Mouse (Mus musculus) neural tube, embryonic 15.5 days (tissue): ENCODE measurements at regions not wholly inside any gene's neighbourhood (a gene's known extent, or its start where the extent isn't known, plus 50 kb on each side); places are given as distances from the start of the nearest gene placed in this dataset.

Experiments
- ATAC-seq: fragments of 200-750 bp; cut with Nextera tagmentation; 2 replicates; pipeline ENCODE4 v1.8.0; 2017; ENCODE audit warnings: mild to moderate bottlenecking, moderate TSS enrichment, moderate library complexity; ENCODE audit not compliant: low FRiP score
- H3K27ac ChIP-seq: fragments of 300-500 bp; sonication (generic); replicated peaks from 2 replicates; pipeline ENCODE4 v1.5.1; 2015; ENCODE audit warnings: mild to moderate bottlenecking, inconsistent platforms
- H3K27me3 ChIP-seq: fragments of 300-500 bp; sonication (generic); replicated peaks from 2 replicates; pipeline ENCODE4 v1.6.1; 2015; ENCODE audit warnings: inconsistent platforms
- H3K36me3 ChIP-seq: fragments of 300-500 bp; sonication (generic); 2 replicates; pipeline ENCODE4 v1.6.1; 2015; ENCODE audit warnings: inconsistent platforms
- H3K4me1 ChIP-seq: fragments of 300-500 bp; sonication (generic); 2 replicates; pipeline ENCODE4 v1.6.1; 2015; ENCODE audit warnings: inconsistent platforms
- H3K4me2 ChIP-seq: fragments of 300-500 bp; sonication (generic); 2 replicates; pipeline ENCODE4 v1.6.1; 2015; ENCODE audit warnings: inconsistent platforms, mild to moderate bottlenecking, moderate library complexity
- H3K4me3 ChIP-seq: fragments of 300-500 bp; sonication (generic); replicated peaks from 2 replicates; pipeline ENCODE4 v1.5.1; 2015; ENCODE audit warnings: mild to moderate bottlenecking, inconsistent platforms
- H3K9ac ChIP-seq: fragments of 300-500 bp; sonication (generic); replicated peaks from 2 replicates; pipeline ENCODE4 v1.6.1; 2015; ENCODE audit warnings: mild to moderate bottlenecking, inconsistent platforms
- H3K9me3 ChIP-seq: fragments of 300-500 bp; sonication (generic); replicated peaks from 2 replicates; pipeline ENCODE4 v1.6.1; 2016; ENCODE audit warnings: inconsistent platforms
- WGBS: fragments of 180-500 bp; shearing (Covaris S2); methylation state at CpG from one replicate; pipeline ENCODE4 v1.1.7; 2015; ENCODE audit warnings: mixed read lengths; 5-methylcytosine and 5-hydroxymethylcytosine counted together

DNA sequence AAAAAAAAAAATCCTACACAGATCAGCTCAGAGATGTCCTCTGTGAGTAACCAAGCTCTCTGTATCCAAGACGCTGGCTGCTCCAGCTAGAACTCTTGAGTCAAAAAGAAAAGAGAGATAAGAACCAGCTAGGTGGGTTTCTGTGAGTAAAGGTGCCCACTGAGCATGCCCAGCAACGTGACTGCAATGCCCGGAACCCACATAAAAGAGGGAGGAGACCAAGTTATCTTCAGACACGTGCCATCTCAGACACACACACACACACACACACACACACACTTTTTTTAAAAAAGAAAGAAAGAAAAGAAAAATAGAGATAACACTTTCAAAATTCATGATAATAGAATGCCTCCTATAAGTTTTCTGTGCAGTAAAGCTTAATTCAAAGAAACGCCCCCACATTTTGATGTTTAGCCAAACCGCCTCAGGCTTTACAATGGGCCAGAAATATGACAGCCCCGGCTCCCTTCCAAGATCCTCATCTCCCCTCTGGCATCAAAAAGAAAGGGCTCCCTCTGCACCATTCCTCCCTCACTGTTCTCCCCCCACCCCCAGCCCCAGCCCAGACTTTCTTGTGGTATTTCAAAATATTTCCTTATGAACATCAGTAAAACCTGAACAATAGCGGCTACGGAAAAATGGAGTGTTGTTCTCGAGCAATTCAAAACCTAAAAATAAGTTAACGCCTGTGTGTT lies 124.8 kb downstream of the Sp3 start:
- no peak for ATAC-seq
- Histone ChIP-seq H3K4me2 (no peak overlapping the region), H3K4me3 (no peak overlapping the region), H3K36me3 (no peaks in the 10 kb centered on the region), H3K4me1 (no peaks in the 10 kb centered on the region), H3K9me3 (no peaks in the 10 kb centered on the region), H3K27ac (no peak overlapping the region), H3K27me3 (no peaks in the 10 kb centered on the region), H3K9ac (no peak overlapping the region)
- WGBS = 86% methylated on average over 11 of the region's 11 CpGs

DNA sequence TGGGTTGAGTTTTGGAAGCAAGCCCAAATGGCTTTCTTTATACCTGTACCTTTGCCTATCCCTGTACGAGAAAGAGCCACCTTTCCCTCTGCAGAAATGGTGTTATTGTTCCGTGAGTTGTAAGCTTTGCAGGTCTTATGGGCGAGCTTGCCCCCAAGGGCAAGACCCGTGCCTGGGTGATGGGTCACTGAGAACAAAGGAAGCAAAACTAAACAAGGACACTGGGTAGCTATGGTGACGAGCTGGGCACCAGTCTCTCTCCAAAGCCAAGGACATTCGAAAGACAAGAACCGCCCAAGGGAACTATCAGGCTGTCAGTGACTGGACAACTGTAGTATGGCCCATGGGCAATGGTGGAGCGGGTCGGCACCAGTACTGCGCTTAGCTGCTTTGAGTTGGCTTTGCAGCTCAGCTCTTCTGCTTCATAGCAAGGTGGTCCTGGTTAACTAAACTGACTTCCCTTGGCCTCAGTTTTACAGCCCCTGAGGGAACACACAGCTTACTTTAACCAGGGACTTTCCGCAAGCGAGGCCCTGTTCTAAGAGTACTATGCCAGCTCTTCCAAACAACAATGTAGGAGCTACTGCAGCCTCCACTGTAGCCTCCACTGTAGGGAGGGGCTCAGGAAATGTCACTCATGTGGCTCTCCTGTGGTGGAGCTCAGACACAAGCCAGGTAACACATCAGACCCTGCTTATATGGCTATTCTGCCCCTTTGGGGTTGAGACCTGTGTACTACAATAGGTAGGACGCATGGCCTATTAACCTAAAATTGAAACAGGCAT lies 124.1 kb downstream of the Sp3 start:
- WGBS = 78% methylated on average over 13 of the region's 13 CpGs
- no peaks in the 10 kb centered on the region for H3K4me1 ChIP-seq
- H3K9me3 ChIP-seq = no peaks in the 10 kb centered on the region
- no peak overlapping the region for H3K27ac ChIP-seq
- no peak for ATAC-seq
- no peak overlapping the region for H3K4me3 ChIP-seq
- no peaks in the 10 kb centered on the region for H3K36me3 ChIP-seq
- H3K27me3 ChIP-seq = no peaks in the 10 kb centered on the region
- no peak overlapping the region for H3K9ac ChIP-seq
- no peak overlapping the region for H3K4me2 ChIP-seq

DNA sequence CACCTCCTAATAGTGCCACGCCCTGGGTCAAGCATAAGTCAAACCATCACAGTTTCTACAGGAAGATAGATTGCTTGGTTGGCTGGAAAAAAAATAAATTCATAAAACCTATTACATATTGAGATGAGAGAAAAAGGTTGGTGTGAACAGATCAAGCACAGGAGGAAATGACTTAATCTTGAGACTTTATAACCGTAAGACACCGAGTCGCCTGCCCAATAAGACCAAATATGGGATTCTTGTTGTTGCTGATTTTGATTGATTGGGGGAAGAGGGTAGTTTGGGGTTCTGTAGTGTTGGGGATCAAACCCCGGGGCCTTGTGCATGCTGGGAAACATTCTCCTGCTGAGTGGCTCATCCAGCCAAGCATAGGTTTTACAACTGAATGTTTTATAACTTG lies 122.9 kb downstream of the Sp3 start:
- Histone ChIP-seq H3K36me3 (no peaks in the 10 kb centered on the region), H3K4me3 (no peak overlapping the region), H3K9me3 (no peaks in the 10 kb centered on the region), H3K9ac (no peak overlapping the region), H3K4me1 (no peaks in the 10 kb centered on the region), H3K27ac (no peak overlapping the region), H3K4me2 (no peak overlapping the region), H3K27me3 (no peaks in the 10 kb centered on the region)
- ATAC-seq = no peak
- 97% methylated on average over 5 of the region's 5 CpGs for WGBS

DNA sequence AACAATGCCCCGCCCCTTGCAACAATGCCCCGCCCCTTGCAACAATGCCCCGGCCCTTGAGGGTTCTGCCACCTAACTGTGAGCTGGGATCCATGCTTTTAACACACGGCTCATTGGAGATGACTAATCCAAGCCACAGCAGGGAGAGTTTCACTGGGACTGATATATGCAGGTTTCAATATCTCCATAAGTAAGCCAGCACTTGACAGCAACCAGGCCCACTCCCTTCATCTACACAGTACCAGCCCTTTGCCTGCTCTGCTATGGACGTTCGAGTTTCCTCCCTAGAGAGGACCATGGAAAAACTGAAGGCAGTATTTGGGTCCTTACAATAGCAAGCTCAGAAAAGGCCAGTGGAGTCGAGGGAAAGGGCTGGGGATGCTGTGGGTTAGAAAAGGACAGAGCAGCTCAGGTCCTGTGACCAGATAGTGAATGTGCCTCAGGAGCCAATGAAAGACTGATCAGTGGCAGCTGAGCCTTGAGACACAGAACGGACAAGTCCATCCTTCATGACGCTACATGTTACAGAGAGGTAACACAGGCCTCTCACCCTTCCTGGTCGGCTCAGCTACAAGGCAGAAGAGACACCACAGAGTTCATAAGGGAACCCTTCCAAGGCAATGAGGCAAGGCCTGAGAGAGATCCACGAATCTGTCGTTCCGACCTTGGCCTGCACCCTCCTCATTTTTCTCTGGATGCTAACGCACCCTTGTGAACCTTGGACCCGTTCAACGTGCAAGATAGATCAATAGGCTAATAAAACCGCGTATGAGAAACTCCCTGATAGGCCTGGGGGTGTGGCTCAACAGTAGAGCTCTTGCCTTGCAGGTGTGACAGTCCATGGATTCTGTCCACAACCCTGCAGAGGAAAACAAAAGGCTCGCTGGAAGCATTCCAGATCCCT lies 114.5 kb downstream of the Sp3 start:
- Histone ChIP-seq H3K9me3 (no peaks in the 10 kb centered on the region), H3K27me3 (no peaks in the 10 kb centered on the region), H3K27ac (no peak overlapping the region), H3K4me3 (no peak overlapping the region), H3K9ac (no peak overlapping the region), H3K36me3 (no peaks in the 10 kb centered on the region), H3K4me1 (no peaks in the 10 kb centered on the region), H3K4me2 (no peak overlapping the region)
- ATAC-seq = no peak
- WGBS = 55% methylated on average over 19 of the region's 19 CpGs

DNA sequence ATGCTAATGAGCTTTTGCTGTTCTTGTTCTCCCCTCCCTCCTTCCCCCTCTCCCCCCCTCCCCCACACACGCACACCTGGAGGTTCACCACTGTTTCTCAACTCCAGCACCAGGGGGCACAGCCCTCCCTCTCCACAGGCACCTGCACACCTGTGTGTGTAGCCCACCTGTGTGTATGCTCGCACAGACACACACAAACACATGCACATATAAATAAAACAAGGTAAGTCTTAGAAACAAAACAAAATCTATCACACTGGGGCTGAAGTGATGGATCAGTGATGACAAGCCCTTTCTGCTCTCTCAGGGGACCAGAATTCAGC lies 113.9 kb downstream of the Sp3 start:
- ATAC-seq = no peak
- WGBS = 46% methylated on average over 2 of the region's 2 CpGs
- Histone ChIP-seq H3K9ac (no peak overlapping the region), H3K4me2 (no peak overlapping the region), H3K27me3 (no peaks in the 10 kb centered on the region), H3K4me1 (no peaks in the 10 kb centered on the region), H3K36me3 (no peaks in the 10 kb centered on the region), H3K4me3 (no peak overlapping the region), H3K9me3 (no peaks in the 10 kb centered on the region), H3K27ac (no peak overlapping the region)

DNA sequence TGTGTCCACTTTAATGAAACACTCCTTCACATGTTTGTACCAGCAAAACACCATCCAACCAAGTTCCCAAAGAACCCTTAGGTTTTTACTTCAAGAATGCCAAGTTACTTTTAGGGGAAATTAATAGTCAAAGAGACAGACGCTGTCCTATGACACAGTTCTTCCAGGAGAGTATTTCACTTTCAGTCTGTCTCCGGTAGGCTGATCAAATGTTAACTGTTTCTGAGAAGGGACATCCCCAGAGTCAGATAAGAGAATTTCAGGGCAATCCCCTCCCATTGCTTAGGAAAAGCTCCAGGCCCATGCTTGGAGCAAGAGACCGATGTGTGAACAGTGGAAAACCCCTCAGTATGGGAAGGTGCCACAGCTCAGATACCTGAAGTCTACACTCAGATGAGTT lies 112.1 kb downstream of the Sp3 start:
- no peak for ATAC-seq
- H3K27ac ChIP-seq = no peak overlapping the region
- no peaks in the 10 kb centered on the region for H3K4me1 ChIP-seq
- no peak overlapping the region for H3K4me2 ChIP-seq
- no peaks in the 10 kb centered on the region for H3K9me3 ChIP-seq
- 95% methylated on average over 3 of the region's 3 CpGs for WGBS
- H3K27me3 ChIP-seq = no peaks in the 10 kb centered on the region
- no peak overlapping the region for H3K4me3 ChIP-seq
- no peaks in the 10 kb centered on the region for H3K36me3 ChIP-seq
- no peak overlapping the region for H3K9ac ChIP-seq

DNA sequence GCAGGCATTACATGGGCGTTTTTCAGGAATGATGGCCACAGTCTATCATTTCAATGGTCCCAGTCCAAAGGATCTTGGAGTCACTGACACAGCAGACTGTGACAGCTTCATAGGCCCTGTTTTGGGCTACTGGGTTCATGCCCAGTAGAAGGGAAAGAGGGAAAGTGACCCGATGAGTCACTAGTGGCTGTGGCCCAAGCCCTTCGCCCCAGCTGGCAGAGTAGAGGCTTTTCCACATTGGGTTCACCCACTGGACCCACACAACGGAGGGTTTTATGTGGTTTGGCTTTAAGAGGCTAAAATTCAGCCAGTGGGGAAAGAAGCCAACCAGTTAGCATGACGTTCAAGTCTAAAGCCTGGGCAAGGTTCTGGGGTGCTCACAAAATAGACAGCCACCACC lies 108.4 kb downstream of the Sp3 start:
- no peak overlapping the region for H3K4me3 ChIP-seq
- no peak for ATAC-seq
- no peaks in the 10 kb centered on the region for H3K9me3 ChIP-seq
- WGBS = 80% methylated on average over 5 of the region's 5 CpGs
- H3K27me3 ChIP-seq = no peaks in the 10 kb centered on the region
- no peak overlapping the region for H3K9ac ChIP-seq
- no peak overlapping the region for H3K27ac ChIP-seq
- no peak overlapping the region for H3K4me2 ChIP-seq
- no peaks in the 10 kb centered on the region for H3K4me1 ChIP-seq
- no peaks in the 10 kb centered on the region for H3K36me3 ChIP-seq

DNA sequence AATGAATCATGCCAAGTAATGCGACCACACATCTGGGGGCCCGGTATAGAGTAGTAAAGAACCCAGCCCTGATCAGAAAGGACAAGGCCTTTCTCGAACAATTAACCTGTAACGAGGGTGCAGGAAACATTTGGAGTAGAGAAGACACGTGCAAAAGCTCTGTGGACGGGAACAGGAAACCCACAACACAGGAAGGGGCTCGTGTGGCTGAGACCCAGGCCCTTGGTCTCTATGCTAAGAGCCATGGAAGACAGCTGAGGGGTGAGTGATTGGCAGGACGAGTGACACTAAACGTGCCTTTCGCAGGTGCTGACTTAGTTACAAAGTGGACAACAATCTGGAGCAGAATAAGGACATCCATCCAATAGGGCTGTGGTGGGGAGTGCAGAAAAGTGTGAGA lies 106.3 kb downstream of the Sp3 start:
- Histone ChIP-seq H3K36me3 (no peaks in the 10 kb centered on the region), H3K27ac (no peak overlapping the region), H3K4me3 (no peak overlapping the region), H3K9ac (no peak overlapping the region), H3K4me2 (no peak overlapping the region), H3K4me1 (no peaks in the 10 kb centered on the region), H3K27me3 (no peaks in the 10 kb centered on the region), H3K9me3 (no peaks in the 10 kb centered on the region)
- WGBS = 84% methylated on average over 10 of the region's 10 CpGs
- no peak for ATAC-seq

DNA sequence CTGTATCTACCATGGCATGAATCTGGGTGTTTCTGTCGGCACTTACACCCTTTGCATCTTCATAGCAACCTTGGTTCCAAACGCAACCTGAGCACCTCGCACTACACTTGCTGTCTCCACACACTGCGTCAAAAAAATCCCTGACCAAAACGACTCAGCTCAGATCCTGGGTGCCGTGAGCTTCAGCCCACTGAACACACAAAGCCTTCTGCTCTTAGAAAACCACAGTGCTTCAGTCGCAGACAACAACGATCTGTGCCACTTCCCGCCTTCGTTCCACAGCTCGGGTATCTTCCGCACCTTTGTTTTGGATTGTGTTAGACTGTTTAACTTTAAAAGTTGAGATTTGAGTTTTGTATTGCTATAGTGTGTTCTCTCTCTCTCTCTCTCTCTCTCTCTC lies 105.7 kb downstream of the Sp3 start:
- no peaks in the 10 kb centered on the region for H3K9me3 ChIP-seq
- no peak overlapping the region for H3K4me3 ChIP-seq
- no peak overlapping the region for H3K9ac ChIP-seq
- no peak overlapping the region for H3K27ac ChIP-seq
- no peaks in the 10 kb centered on the region for H3K36me3 ChIP-seq
- no peaks in the 10 kb centered on the region for H3K4me1 ChIP-seq
- ATAC-seq = no peak
- no peaks in the 10 kb centered on the region for H3K27me3 ChIP-seq
- 91% methylated on average over 12 of the region's 12 CpGs for WGBS
- no peak overlapping the region for H3K4me2 ChIP-seq

DNA sequence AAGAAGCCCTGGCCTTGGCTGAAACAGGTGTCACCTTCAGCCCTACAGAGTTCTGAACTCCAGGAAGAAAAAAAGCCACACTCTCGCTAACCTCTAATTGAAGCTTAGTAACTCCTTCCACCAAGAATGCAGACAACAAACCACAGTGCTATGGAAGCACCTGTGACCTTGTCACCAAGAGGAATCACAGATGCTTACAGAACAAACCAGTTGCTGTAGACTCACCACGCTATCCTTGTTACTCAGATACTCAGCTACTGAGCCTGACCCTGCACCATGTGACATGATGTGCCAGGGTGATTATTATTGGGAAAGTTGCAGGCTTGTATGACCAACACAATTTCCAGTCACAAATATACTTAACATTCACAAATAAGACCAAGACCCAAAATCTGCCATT lies 104.6 kb downstream of the Sp3 start:
- Histone ChIP-seq H3K4me3 (no peak overlapping the region), H3K27ac (no peak overlapping the region), H3K36me3 (no peaks in the 10 kb centered on the region), H3K9ac (no peak overlapping the region), H3K4me2 (no peak overlapping the region), H3K27me3 (no peaks in the 10 kb centered on the region), H3K9me3 (no peaks in the 10 kb centered on the region), H3K4me1 (no peaks in the 10 kb centered on the region)
- 92% methylated on average over 2 of the region's 2 CpGs for WGBS
- ATAC-seq = no peak

DNA sequence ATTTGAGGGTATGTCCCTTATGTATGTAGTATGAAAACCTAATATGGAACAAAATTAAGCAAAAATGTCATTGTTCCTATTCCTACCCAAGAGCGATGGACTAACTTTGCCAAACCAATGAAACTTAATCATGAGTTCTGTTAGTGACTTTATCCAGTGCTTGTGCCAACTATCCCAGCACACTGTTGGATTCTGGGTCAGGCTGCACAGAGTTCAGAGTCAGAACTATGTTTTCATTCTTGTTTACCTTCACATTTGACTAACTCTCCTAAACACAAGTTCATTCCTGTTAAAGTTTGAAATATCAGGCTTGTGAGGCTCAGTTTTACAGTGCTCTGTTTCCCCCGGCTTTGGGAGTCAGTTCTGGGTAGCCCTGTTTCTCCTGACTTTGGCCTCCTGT lies 100.2 kb downstream of the Sp3 start:
- Histone ChIP-seq H3K4me1 (no peaks in the 10 kb centered on the region), H3K4me2 (no peak overlapping the region), H3K27ac (no peak overlapping the region), H3K9ac (no peak overlapping the region), H3K9me3 (no peaks in the 10 kb centered on the region), H3K4me3 (no peak overlapping the region), H3K27me3 (no peaks in the 10 kb centered on the region), H3K36me3 (no peaks in the 10 kb centered on the region)
- WGBS = 93% methylated on average over 2 of the region's 2 CpGs
- ATAC-seq = no peak

DNA sequence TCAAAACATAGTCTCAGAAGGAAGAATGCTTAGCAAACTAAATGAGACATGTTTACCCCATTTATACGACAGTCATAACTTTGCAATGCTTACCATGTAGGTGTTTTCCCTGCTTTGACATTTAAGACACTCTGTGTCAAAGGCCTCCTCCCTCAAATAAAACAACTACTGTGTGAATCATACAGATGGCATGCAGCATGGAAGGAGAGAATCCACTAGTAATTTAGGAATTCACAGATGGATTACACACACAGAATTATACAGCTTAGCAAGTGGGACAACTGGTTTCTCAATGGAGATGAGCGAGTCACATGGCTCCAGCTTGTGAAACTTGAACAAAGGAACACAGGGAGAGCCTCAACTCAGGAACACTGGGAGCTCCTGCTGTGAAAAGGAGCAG lies 98.7 kb downstream of the Sp3 start:
- Histone ChIP-seq H3K4me2 (no peak overlapping the region), H3K36me3 (no peaks in the 10 kb centered on the region), H3K27ac (no peak overlapping the region), H3K9me3 (no peaks in the 10 kb centered on the region), H3K4me1 (no peaks in the 10 kb centered on the region), H3K4me3 (no peak overlapping the region), H3K9ac (no peak overlapping the region), H3K27me3 (no peaks in the 10 kb centered on the region)
- WGBS = 72% methylated on average over 2 of the region's 2 CpGs
- ATAC-seq = no peak
